8 mouse cellular contexts compared by ENCODE assay signal in genomic region chr10:59702207-59703032, GRCm38 (mm10). TPM values are rescaled to one million over a fixed set of nuclear protein-coding genes. Genes with fewer than 3 reads are reported as not detected.
DNase-seq lines count a peak whose midpoint lies in the region; ATAC-seq and TF ChIP-seq lines count a peak whose summit lies in the region.

Micu1 (plus strand) TSS chr10:59702477.

- H3K27ac ChIP-seq in gastrocnemius, adult 2 months, result peak within 1 kb of the TSS; percentile 91
- peak within 1 kb of the TSS; percentile 55 for H3K27ac ChIP-seq in hindbrain, postnatal 0 days
- H3K27ac ChIP-seq in left cerebral cortex, adult 2 months, result peak within 1 kb of the TSS; percentile 77

- peak within 1 kb of the TSS; percentile 86 for H3K4me2 ChIP-seq in hindbrain, postnatal 0 days (ENCODE audit: low read depth, low read length)

- WGBS in hindbrain, postnatal 0 days, result under 1% methylated on average over 47 of the region's 48 CpGs

- ATAC-seq in common myeloid progenitor, adult 5-6 weeks (replicated peaks; ENCODE audit: low read depth, poor library complexity, severe bottlenecking), result peak; percentile 96
- ATAC-seq in hindbrain, postnatal 0 days, result peak; percentile 99
- peak; percentile 96 for ATAC-seq in megakaryocyte, adult 5-6 weeks (ENCODE audit: poor library complexity, severe bottlenecking)

- peak within 1 kb of the TSS; percentile 91 for H3K4me3 ChIP-seq in gastrocnemius, adult 2 months
- peak within 1 kb of the TSS; percentile 69 for H3K4me3 ChIP-seq in hindbrain, postnatal 0 days (ENCODE audit: low read length)
- H3K4me3 ChIP-seq in left cerebral cortex, adult 2 months, result peak within 1 kb of the TSS; percentile 87

- H3K9ac ChIP-seq in hindbrain, postnatal 0 days (replicated peaks; ENCODE audit: low read length), result peak within 1 kb of the TSS; percentile 59

- DNase-seq in ZHBTc4 (ENCODE audit: low read depth, low spot score), result peak; percentile 99
- peak; percentile 95 for DNase-seq in gastrocnemius, adult 2 months
- DNase-seq in hindbrain, postnatal 0 days (ENCODE audit: low spot score), result peak; percentile 96
- peak; percentile 95 for DNase-seq in left cerebral cortex, adult 2 months (ENCODE audit: extremely low spot score in 1 of 2, low spot score in 2 of 2)
- peak; percentile 97 for DNase-seq in right cerebral cortex, adult 2 months (ENCODE audit: low spot score in 2 of 2)
- DNase-seq in urinary bladder, postnatal 14 days (ENCODE audit: low spot score), result peak; percentile 97

- peaks cover 8% of the 10 kb centered on the region; the same call in 1 of the 2 replicates for H3K4me1 ChIP-seq in hindbrain, postnatal 0 days (ENCODE audit: insufficient read depth, low read length)

- TF ChIP-seq CTCF in gastrocnemius, adult 2 months (IDR thresholded peaks at IDR 0.05), result no peak
- TF ChIP-seq CTCF in hindbrain, postnatal 0 days (IDR thresholded peaks at IDR 0.05; ENCODE audit: low read depth), result peak; percentile 31
- TF ChIP-seq CTCF in left cerebral cortex, adult 2 months (IDR thresholded peaks at IDR 0.05), result no peak; the same call in 1 of the 2 replicates

- H3K36me3 ChIP-seq in hindbrain, postnatal 0 days (ENCODE audit: insufficient read depth, low read length), result no peaks in the 10 kb centered on the region

- no peaks in the 10 kb centered on the region for H3K27me3 ChIP-seq in hindbrain, postnatal 0 days (ENCODE audit: insufficient read depth, low read length)

- no peaks in the 10 kb centered on the region for H3K9me3 ChIP-seq in hindbrain, postnatal 0 days (ENCODE audit: low read length)

- intact Hi-C loops in gastrocnemius, adult 2 months (cut with DNase I), result loop anchor here (2.0 to 10.0 kb wide), 4 partner anchors 86 to 480 kb away; partner anchors contain the start of genes Gm10322, Mcu, Sept10 and Sowahc
- intact Hi-C loops in left cerebral cortex, adult 2 months (cut with DNase I), result loop anchor here (2.0 kb wide), 1 partner anchor 86 kb away; the partner anchor contains the start of genes Gm10322 and Mcu

RNA-seq across cellular contexts. Expression of gene Micu1, which starts in this region (rescaled TPM):
- total RNA-seq in common myeloid progenitor, adult 5-6 weeks (2017), result 37.8 and 40.9 TPM in 2 replicates
- total RNA-seq in gastrocnemius, adult 2 months (2021), result 10 to 100 TPM; 45.3 to 63.2 TPM
- 67.5 and 73.4 TPM in 2 replicates for total RNA-seq in hindbrain, postnatal 0 days (2014; rRNA removed)
- polyA plus RNA-seq in hindbrain, postnatal 0 days (2015; fragmentation: Nextera tagmentation; extraction: Ambion mirVana), result 74.9 and 75.2 TPM in 2 replicates
- total RNA-seq in left cerebral cortex, adult 2 months (2021), result 10 to 100 TPM; 85.2 to 89.9 TPM
- 29.7 and 34.2 TPM in 2 replicates for total RNA-seq in megakaryocyte, adult 5-6 weeks (2015)
- 42.2 and 58.8 TPM in 2 replicates for total RNA-seq in megakaryocyte, adult 5-6 weeks (2017)

Comparison
In these comparisons a context has a peak if more than half of its experiments do, and no peak if none do; other contexts are left out.
1. Peak in every context shown above with its lines: DNase-seq, ATAC-seq, H3K4me3 ChIP-seq and H3K27ac ChIP-seq.